Mouse (Mus musculus) olfactory bulb, adult 2 months (tissue): ENCODE data around the gene Sulf2.

Experiments
- CTCF ChIP-seq: fragments of 200-500 bp; IDR thresholded peaks from 2 replicates; pipeline ENCODE4 v1.5.1; 2012; ENCODE audit warnings: low read depth, mild to moderate bottlenecking, low read length, moderate library complexity; ENCODE audit not compliant: insufficient read depth
- POLR2A ChIP-seq: fragments of 200-500 bp; IDR thresholded peaks from 2 replicates; pipeline ENCODE4 v1.6.1; 2012; ENCODE audit warnings: mild to moderate bottlenecking, low read depth, low read length, moderate library complexity; ENCODE audit not compliant: insufficient read depth

- no peak for TF ChIP-seq CTCF
- TF ChIP-seq POLR2A, result no peak
Measured at GRCm38 (mm10) chr2:166128032-166128431, 27.4 kb downstream of the Sulf2 start.
